Mouse (Mus musculus) kidney, postnatal 25 days (tissue): ENCODE measurements around the gene Gm2035.
"Not testable (repeated sequence)": the region's sequence is repeated elsewhere in the genome, so short reads cannot be mapped to it uniquely, and the experiment has no call there.

Source experiments
- DNase-seq, 2 experiments: peaks; one replicate each; pipeline ENCODE4 v3.0.0; 2021; ENCODE audit warnings: mixed read lengths in 2 of 2

The Gm2035 gene

GRCm38 (mm10) chr12:87919721-87920120, at the start of gene Gm2035:
Gene Gm2035, minus strand, starts transcription at chr12:87919857.
- DNase-seq = not testable (repeated sequence)

- DNase-seq = not testable (repeated sequence)
Observed at GRCm38 (mm10) chr12:87953780-87954179, 34.1 kb upstream of the Gm2035 start, which contains the start of gene Gm2042. Gene Gm2042, plus strand, starts transcription at chr12:87954080.

- not testable (repeated sequence) for DNase-seq
Observed at GRCm38 (mm10) chr12:87895070-87895469, 24.6 kb downstream of the Gm2035 start, which contains the start of gene Gm2022. Gene Gm2022, plus strand, starts transcription at chr12:87895370.

GRCm38 (mm10) chr12:87873772-87874171, 45.9 kb downstream of the Gm2035 start, which contains the start of gene Gm2016:
Gene Gm2016, plus strand, starts transcription at chr12:87874072.
- not testable (repeated sequence) for DNase-seq
